In genomic region chr8:119708878-119709702, GRCm38 (mm10) we compare ENCODE assay signal across 8 mouse cellular contexts. TPM values are rescaled to one million over a fixed set of nuclear protein-coding genes. Genes with fewer than 3 reads are reported as not detected.
DNase-seq lines count a peak whose midpoint lies in the region; ATAC-seq and TF ChIP-seq lines count a peak whose summit lies in the region.

No protein-coding gene starts in this region.

- DNase-seq in limb, embryonic 11.5 days (ENCODE audit: low spot score), result no peak
- DNase-seq in limb, embryonic 10.5 days (ENCODE audit: low spot score), result no peak
- peak; percentile 46 for DNase-seq in adipocyte (ENCODE audit: low spot score)
- peak; percentile 50 to 64 for DNase-seq in heart, adult 2 months
- DNase-seq in yolk sac, embryonic 10.5 days (ENCODE audit: low spot score), result no peak
- no peak for DNase-seq in left cerebral cortex, postnatal 36 days (ENCODE audit: low spot score in 2 of 2)

- no peak overlapping the region for H3K4me2 ChIP-seq in limb, embryonic 11.5 days (ENCODE audit: low read depth, severe bottlenecking)
- no peak overlapping the region for H3K4me2 ChIP-seq in limb, embryonic 15.5 days

- H3K27me3 ChIP-seq in limb, embryonic 11.5 days (ENCODE audit: control insufficient read depth, insufficient read depth, low read length), result no peaks in the 10 kb centered on the region
- no peaks in the 10 kb centered on the region; the same call in 1 of the 2 replicates for H3K27me3 ChIP-seq in limb, embryonic 10.5 days (ENCODE audit: low read depth, poor library complexity, severe bottlenecking)
- H3K27me3 ChIP-seq in heart, adult 2 months (ENCODE audit: control insufficient read depth, insufficient read depth, low read length), result no peaks in the 10 kb centered on the region
- H3K27me3 ChIP-seq in limb, embryonic 15.5 days, result no peaks in the 10 kb centered on the region

- 66% methylated on average over 14 of the region's 14 CpGs for WGBS in limb, embryonic 11.5 days
- 71% methylated on average over 14 of the region's 14 CpGs for WGBS in limb, embryonic 10.5 days
- 56% methylated on average over 14 of the region's 14 CpGs for WGBS in heart, adult 2 months
- WGBS in limb, embryonic 15.5 days, result 54% methylated on average over 14 of the region's 14 CpGs

- H3K36me3 ChIP-seq in limb, embryonic 11.5 days (ENCODE audit: control insufficient read depth, insufficient read depth, low read length), result no peaks in the 10 kb centered on the region
- H3K36me3 ChIP-seq in limb, embryonic 10.5 days, result no peaks in the 10 kb centered on the region
- H3K36me3 ChIP-seq in heart, adult 2 months (ENCODE audit: control insufficient read depth, insufficient read depth, low read length), result no peaks in the 10 kb centered on the region
- H3K36me3 ChIP-seq in limb, embryonic 15.5 days, result no peaks in the 10 kb centered on the region

- H3K4me3 ChIP-seq in limb, embryonic 11.5 days (ENCODE audit: low read depth, low read length), result no peak overlapping the region
- no peak overlapping the region for H3K4me3 ChIP-seq in limb, embryonic 10.5 days
- no peak overlapping the region for H3K4me3 ChIP-seq in heart, adult 2 months
- no peak overlapping the region for H3K4me3 ChIP-seq in limb, embryonic 15.5 days

- intact Hi-C loops in heart, adult 2 months (cut with DNase I), result no loop called here
- intact Hi-C loops in left cerebral cortex, postnatal 36 days (cut with DNase I), result loop anchor here (10.0 kb wide), 1 partner anchor 216 kb away; no protein-coding TSS in a partner anchor

- H3K4me1 ChIP-seq in limb, embryonic 11.5 days (ENCODE audit: control insufficient read depth, insufficient read depth, low read length), result no peaks in the 10 kb centered on the region
- H3K4me1 ChIP-seq in limb, embryonic 10.5 days, result peaks cover 15% of the 10 kb centered on the region
- H3K4me1 ChIP-seq in heart, adult 2 months (ENCODE audit: control insufficient read depth, insufficient read depth, low read length), result no peaks in the 10 kb centered on the region
- peaks cover 11% of the 10 kb centered on the region for H3K4me1 ChIP-seq in limb, embryonic 15.5 days

- no peak overlapping the region for H3K27ac ChIP-seq in limb, embryonic 11.5 days (replicated peaks; ENCODE audit: low read depth, low read length)
- no peak overlapping the region; the same call in 1 of the 2 replicates for H3K27ac ChIP-seq in limb, embryonic 10.5 days
- no peak overlapping the region for H3K27ac ChIP-seq in heart, adult 2 months
- H3K27ac ChIP-seq in limb, embryonic 15.5 days, result peak overlapping the region; percentile 43

- H3K9ac ChIP-seq in limb, embryonic 11.5 days (ENCODE audit: low read length), result no peak overlapping the region
- no peak overlapping the region for H3K9ac ChIP-seq in heart, adult 2 months (ENCODE audit: low read depth, low read length)
- H3K9ac ChIP-seq in limb, embryonic 15.5 days, result no peak overlapping the region

- no peaks in the 10 kb centered on the region for H3K9me3 ChIP-seq in limb, embryonic 11.5 days (ENCODE audit: control insufficient read depth, low read length)
- no peaks in the 10 kb centered on the region for H3K9me3 ChIP-seq in limb, embryonic 10.5 days (replicated peaks)
- H3K9me3 ChIP-seq in limb, embryonic 15.5 days, result no peaks in the 10 kb centered on the region

- no peak for TF ChIP-seq POLR2A in heart, adult 2 months (IDR thresholded peaks at IDR 0.05; ENCODE audit: insufficient read depth, low read depth, low read length)

- TF ChIP-seq CTCF in heart, adult 2 months (IDR thresholded peaks at IDR 0.05), result no peak

- 0 out of 2 replicates have a peak, but pooled peaks have one; percentile 51 for ATAC-seq in limb, embryonic 11.5 days (ENCODE audit: insufficient number of reproducible peaks, low FRiP score, low TSS enrichment, low read depth)
- ATAC-seq in limb, embryonic 15.5 days (ENCODE audit: insufficient number of reproducible peaks, low FRiP score, low TSS enrichment, low read depth), result peak; percentile 40
- ATAC-seq in megakaryocyte-erythroid progenitor cell, adult 5-6 weeks (replicated peaks; ENCODE audit: low FRiP score, low TSS enrichment, poor library complexity, severe bottlenecking), result no peak

- H3K79me2 ChIP-seq in heart, adult 2 months (replicated peaks; ENCODE audit: control insufficient read depth, insufficient read depth, low read length), result no peaks in the 10 kb centered on the region

- TF ChIP-seq EP300 in heart, adult 2 months (IDR thresholded peaks at IDR 0.05; ENCODE audit: insufficient read depth, low read depth, low read length), result no peak

RNA-seq across cellular contexts. Expression of gene Atp2c2, which starts 9.3 kb away (rescaled TPM):
- 0.71 and 2.0 TPM in 2 replicates for polyA plus RNA-seq in limb, embryonic 11.5 days (2014; fragmentation: Nextera tagmentation; extraction: Ambion mirVana)
- 2.3 and 2.5 TPM in 2 replicates for polyA plus RNA-seq in limb, embryonic 10.5 days (2016; fragmentation: Nextera tagmentation; extraction: Ambion mirVana)
- under 1 TPM in 1 of 2 experiments, not detected in 1; 0.07 TPM for total RNA-seq in heart, adult 2 months (2021)
- 0.59 TPM in 1 of 2 replicates, not detected in the other for polyA plus RNA-seq in heart, adult 2 months (2012; rRNA removed)
- 5.3 and 5.8 TPM in 2 replicates for polyA plus RNA-seq in limb, embryonic 15.5 days (2015; fragmentation: Nextera tagmentation; extraction: Ambion mirVana)
- total RNA-seq in megakaryocyte-erythroid progenitor cell, adult 5-6 weeks (2014; fragmentation: Nextera tagmentation), result not detected in 2 replicates
- total RNA-seq in megakaryocyte-erythroid progenitor cell, adult 5-6 weeks (2017), result 0.56 TPM in 1 of 2 replicates, not detected in the other
- total RNA-seq in left cerebral cortex, postnatal 36 days (2021), result 1 to 10 TPM; 2.0 to 2.6 TPM

RNA-seq across cellular contexts. Expression of gene Wfdc1, which starts 42.9 kb away (rescaled TPM):
- not detected in 2 replicates for polyA plus RNA-seq in limb, embryonic 11.5 days (2014; fragmentation: Nextera tagmentation; extraction: Ambion mirVana)
- 0.10 TPM in 1 of 2 replicates, not detected in the other for polyA plus RNA-seq in limb, embryonic 10.5 days (2016; fragmentation: Nextera tagmentation; extraction: Ambion mirVana)
- total RNA-seq in heart, adult 2 months (2021), result 10 to 100 TPM; 27.9 to 33.2 TPM
- 39.0 and 41.4 TPM in 2 replicates for polyA plus RNA-seq in heart, adult 2 months (2012; rRNA removed)
- polyA plus RNA-seq in limb, embryonic 15.5 days (2015; fragmentation: Nextera tagmentation; extraction: Ambion mirVana), result 1.5 and 4.7 TPM in 2 replicates
- total RNA-seq in megakaryocyte-erythroid progenitor cell, adult 5-6 weeks (2014; fragmentation: Nextera tagmentation), result not detected in 2 replicates
- total RNA-seq in megakaryocyte-erythroid progenitor cell, adult 5-6 weeks (2017), result not detected in 2 replicates
- total RNA-seq in left cerebral cortex, postnatal 36 days (2021), result 10 to 100 TPM in 1 of 2 experiments, 1 to 10 TPM in 1; 7.3 to 10.7 TPM

Comparison
In these comparisons a context has a peak if more than half of its experiments do, and no peak if none do; other contexts are left out.
1. DNase-seq: peak in adipocyte (single experiment) and heart, adult 2 months (2 of 2); none in limb, embryonic 11.5 days (single experiment), limb, embryonic 10.5 days (single experiment), yolk sac, embryonic 10.5 days (single experiment) and left cerebral cortex, postnatal 36 days (0 of 2).